In genomic region chr14:79503371-79504075, GRCm38 (mm10) we compare ENCODE assay signal across 7 mouse cellular contexts. TPM values are rescaled to one million over a fixed set of nuclear protein-coding genes. Genes with fewer than 3 reads are reported as not detected.
DNase-seq lines count a peak whose midpoint lies in the region; ATAC-seq lines count a peak whose summit lies in the region.

No protein-coding gene starts in this region.

- H3K4me1 ChIP-seq in heart, embryonic 10.5 days, result peaks cover 18% of the 10 kb centered on the region
- H3K4me1 ChIP-seq in kidney, embryonic 16.5 days (ENCODE audit: insufficient read depth, low read length), result peaks cover 6% of the 10 kb centered on the region; the same call in 1 of the 2 replicates
- H3K4me1 ChIP-seq in stomach, embryonic 15.5 days, result peaks cover 2% of the 10 kb centered on the region; the same call in 1 of the 2 replicates

- no peaks in the 10 kb centered on the region for H3K27me3 ChIP-seq in heart, embryonic 10.5 days (ENCODE audit: insufficient read depth, poor library complexity, severe bottlenecking)
- no peaks in the 10 kb centered on the region for H3K27me3 ChIP-seq in kidney, embryonic 16.5 days (ENCODE audit: insufficient read depth, low read length)
- H3K27me3 ChIP-seq in stomach, embryonic 15.5 days (replicated peaks), result no peaks in the 10 kb centered on the region

- H3K9me3 ChIP-seq in heart, embryonic 10.5 days, result no peaks in the 10 kb centered on the region
- H3K9me3 ChIP-seq in kidney, embryonic 16.5 days (ENCODE audit: low read length), result no peaks in the 10 kb centered on the region
- H3K9me3 ChIP-seq in stomach, embryonic 15.5 days, result no peaks in the 10 kb centered on the region

- 78% methylated on average over 5 of the region's 5 CpGs for WGBS in heart, embryonic 10.5 days
- WGBS in kidney, embryonic 16.5 days, result 65% methylated on average over 5 of the region's 5 CpGs
- 52% methylated on average over 5 of the region's 5 CpGs for WGBS in stomach, embryonic 15.5 days

- H3K27ac ChIP-seq in heart, embryonic 10.5 days, result peak overlapping the region; percentile 38; the same call in 1 of the 2 replicates
- 0 out of 2 replicates have a peak overlapping the region, but pooled peaks have one; percentile 35 for H3K27ac ChIP-seq in kidney, embryonic 16.5 days (ENCODE audit: low read length)
- H3K27ac ChIP-seq in stomach, embryonic 15.5 days, result peak overlapping the region; percentile 8

- peak; percentile 43 for DNase-seq in testis, postnatal 10 days (ENCODE audit: low spot score)
- no peak for DNase-seq in testis, postnatal 14 days (ENCODE audit: low spot score)
- DNase-seq in heart, embryonic 10.5 days (ENCODE audit: low spot score), result no peak
- DNase-seq in right cerebral cortex, adult 18-20 months, result no peak

- H3K9ac ChIP-seq in kidney, embryonic 16.5 days (replicated peaks; ENCODE audit: low read length), result no peak overlapping the region
- no peak overlapping the region for H3K9ac ChIP-seq in stomach, embryonic 15.5 days

- no peak overlapping the region for H3K4me2 ChIP-seq in kidney, embryonic 16.5 days (replicated peaks; ENCODE audit: low read depth, low read length)
- H3K4me2 ChIP-seq in stomach, embryonic 15.5 days, result no peak overlapping the region

- no peak for ATAC-seq in kidney, embryonic 16.5 days (ENCODE audit: low FRiP score, low TSS enrichment)
- ATAC-seq in stomach, embryonic 15.5 days (ENCODE audit: insufficient read depth, low FRiP score, low read depth), result no peak
- ATAC-seq in frontal cortex, adult (ENCODE audit: low TSS enrichment), result no peak

- no peak overlapping the region for H3K4me3 ChIP-seq in heart, embryonic 10.5 days
- H3K4me3 ChIP-seq in kidney, embryonic 16.5 days (ENCODE audit: low read length), result no peak overlapping the region
- H3K4me3 ChIP-seq in stomach, embryonic 15.5 days (replicated peaks), result no peak overlapping the region

- peaks cover 4% of the 10 kb centered on the region; the same call in 1 of the 2 replicates for H3K36me3 ChIP-seq in heart, embryonic 10.5 days
- H3K36me3 ChIP-seq in kidney, embryonic 16.5 days (ENCODE audit: insufficient read depth, low read length), result 0 out of 2 replicates have a peak, but pooled peaks cover 4% of the 10 kb centered on the region
- H3K36me3 ChIP-seq in stomach, embryonic 15.5 days, result no peaks in the 10 kb centered on the region

RNA-seq across cellular contexts. Expression of gene Wbp4, which starts 22.2 kb away (rescaled TPM):
- polyA plus RNA-seq in heart, embryonic 10.5 days (2016; fragmentation: Nextera tagmentation; extraction: Ambion mirVana), result 28.4 and 33.6 TPM in 2 replicates
- polyA plus RNA-seq in kidney, embryonic 16.5 days (2015; fragmentation: Nextera tagmentation; extraction: Ambion mirVana), result 37.0 and 39.1 TPM in 2 replicates
- 41.0 and 41.5 TPM in 2 replicates for polyA plus RNA-seq in stomach, embryonic 15.5 days (2015; fragmentation: Nextera tagmentation; extraction: Ambion mirVana)

RNA-seq across cellular contexts. Expression of gene Elf1, which starts 22.5 kb away (rescaled TPM):
- polyA plus RNA-seq in heart, embryonic 10.5 days (2016; fragmentation: Nextera tagmentation; extraction: Ambion mirVana), result 7.4 and 7.5 TPM in 2 replicates
- polyA plus RNA-seq in kidney, embryonic 16.5 days (2015; fragmentation: Nextera tagmentation; extraction: Ambion mirVana), result 10.2 and 10.3 TPM in 2 replicates
- polyA plus RNA-seq in stomach, embryonic 15.5 days (2015; fragmentation: Nextera tagmentation; extraction: Ambion mirVana), result 25.1 and 26.1 TPM in 2 replicates

RNA-seq across cellular contexts. Expression of gene Kbtbd6, which starts 51.9 kb away (rescaled TPM):
- polyA plus RNA-seq in heart, embryonic 10.5 days (2016; fragmentation: Nextera tagmentation; extraction: Ambion mirVana), result 2.9 and 3.8 TPM in 2 replicates
- polyA plus RNA-seq in kidney, embryonic 16.5 days (2015; fragmentation: Nextera tagmentation; extraction: Ambion mirVana), result 3.1 and 4.0 TPM in 2 replicates
- polyA plus RNA-seq in stomach, embryonic 15.5 days (2015; fragmentation: Nextera tagmentation; extraction: Ambion mirVana), result 2.7 and 3.7 TPM in 2 replicates
